Mouse (Mus musculus) thymus, postnatal 10 days (tissue): ENCODE measurements at regions not wholly inside any gene's neighbourhood (a gene's known extent, or its start where the extent isn't known, plus 50 kb on each side); places are given as distances from the start of the nearest gene placed in this dataset.

Source experiments
- DNase-seq, 2 experiments: peaks; one replicate each; pipeline ENCODE4 v3.0.0; 2021; ENCODE audit warnings: low spot score in 2 of 2

DNA sequence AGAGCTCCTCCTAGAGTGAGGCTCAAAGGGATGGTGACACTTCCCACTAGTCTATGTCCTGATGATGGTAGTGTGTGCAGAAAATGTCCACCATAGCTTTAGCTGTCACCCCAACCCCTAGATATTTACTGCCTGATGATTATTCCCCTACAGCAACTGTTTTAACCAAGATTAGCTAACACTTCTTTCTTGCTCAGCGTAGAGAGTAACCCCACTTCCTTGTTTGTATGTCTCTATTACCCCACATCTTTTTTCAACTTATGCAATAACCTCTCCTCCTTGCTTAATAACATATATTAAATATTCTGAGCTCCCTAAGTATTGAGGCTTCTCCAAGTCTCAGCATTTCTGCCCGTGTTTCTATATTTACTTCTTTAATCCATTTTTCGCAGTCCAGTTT lies 404.2 kb upstream of the Cntn3 start:
- no peak for DNase-seq

DNA sequence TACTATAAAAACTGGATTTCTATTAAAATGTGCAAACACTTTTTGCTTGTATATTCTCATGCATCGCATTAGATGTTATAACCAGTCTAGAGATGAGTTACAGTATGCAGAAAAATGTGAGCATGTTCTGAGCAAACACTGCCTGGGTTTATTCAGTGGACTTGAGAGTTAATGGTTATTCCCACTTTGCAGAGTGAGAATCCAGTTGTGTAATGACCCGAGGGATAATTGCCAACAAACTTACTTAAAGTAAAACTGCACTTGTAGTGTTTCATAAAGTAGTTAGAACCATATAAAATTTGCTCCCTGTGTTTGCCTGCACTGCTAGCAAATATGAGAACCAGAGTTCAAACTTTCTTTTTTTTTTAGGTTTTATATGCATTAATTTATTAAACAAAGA lies 450.4 kb upstream of the Cntn3 start:
- DNase-seq, result no peak

DNA sequence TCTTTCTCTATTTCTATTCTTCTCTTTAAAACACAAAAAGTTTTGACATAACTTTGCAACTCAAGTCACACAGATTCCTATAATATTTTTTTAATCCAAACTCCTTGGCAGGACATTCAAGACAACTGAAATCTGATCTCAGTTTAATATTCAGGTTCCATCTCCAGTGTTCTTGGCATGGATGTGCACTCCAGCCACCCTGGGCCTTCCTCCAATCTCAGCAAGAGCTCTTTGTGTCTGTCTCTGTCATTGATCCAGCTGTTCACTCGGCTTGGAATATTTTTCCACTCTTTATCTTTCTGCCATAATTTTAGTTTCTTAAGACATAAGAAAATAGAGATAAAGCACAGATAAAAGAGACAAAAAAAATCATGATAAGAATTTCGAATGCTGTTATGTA lies 451.1 kb upstream of the Cntn3 start:
- no peak for DNase-seq

DNA sequence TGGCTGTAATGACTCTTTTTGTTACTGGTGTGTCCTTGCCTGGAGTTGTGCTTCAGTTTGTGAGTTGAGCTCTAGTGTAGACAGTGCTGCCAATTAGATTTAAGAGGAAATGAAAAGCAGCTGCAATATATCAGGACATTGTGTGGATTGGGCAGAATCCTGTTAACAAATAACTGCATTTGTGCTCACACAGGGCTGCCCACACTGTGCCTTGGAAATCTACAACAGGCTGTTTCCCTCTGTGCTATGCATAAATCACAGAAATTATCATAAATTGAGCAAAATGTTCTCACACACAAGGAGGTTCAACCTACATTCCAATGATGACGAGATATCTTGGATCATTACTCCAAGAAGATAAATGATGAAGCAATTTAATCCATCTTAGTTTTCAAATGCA lies 455.2 kb upstream of the Cntn3 start:
- DNase-seq, result no peak

DNA sequence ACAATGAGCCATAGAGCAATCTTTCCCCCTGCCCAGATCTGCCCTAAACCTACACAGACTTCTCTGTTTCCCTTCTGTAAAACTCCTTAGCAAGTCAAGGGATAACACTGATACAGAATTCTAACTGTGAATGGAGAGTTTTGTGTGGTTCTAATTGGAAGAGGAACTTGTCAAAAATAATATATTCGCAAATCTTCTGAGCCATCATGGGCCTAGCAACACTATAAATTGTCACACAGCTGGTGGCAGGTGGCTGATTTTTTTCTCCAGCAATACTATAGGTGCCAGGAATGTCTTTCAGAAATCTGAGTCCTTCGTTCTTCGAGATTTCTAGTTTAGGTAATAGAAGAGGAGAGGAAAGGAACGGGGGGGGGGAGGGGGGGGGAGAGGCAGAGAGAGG lies 460.5 kb upstream of the Cntn3 start:
- no peak for DNase-seq

DNA sequence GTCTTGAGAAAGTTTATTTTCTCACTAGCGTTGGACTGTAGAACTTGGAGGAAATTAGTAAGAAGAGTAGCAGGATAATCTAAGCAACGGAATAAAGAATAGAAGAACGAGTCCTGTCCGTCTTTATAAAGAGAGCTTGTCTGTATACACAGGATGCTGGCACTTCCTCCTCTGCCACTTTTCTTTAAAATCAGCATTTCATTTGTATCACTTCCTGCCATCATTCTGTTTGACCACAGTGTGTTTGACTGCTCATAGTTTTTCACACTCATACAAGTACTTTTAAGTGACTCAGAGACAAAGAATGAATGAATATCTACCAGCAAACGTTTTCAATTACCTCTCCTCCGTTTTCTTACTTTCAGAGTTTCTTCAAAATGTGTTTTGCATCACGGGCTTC lies 461.0 kb upstream of the Cntn3 start:
- no peak for DNase-seq

DNA sequence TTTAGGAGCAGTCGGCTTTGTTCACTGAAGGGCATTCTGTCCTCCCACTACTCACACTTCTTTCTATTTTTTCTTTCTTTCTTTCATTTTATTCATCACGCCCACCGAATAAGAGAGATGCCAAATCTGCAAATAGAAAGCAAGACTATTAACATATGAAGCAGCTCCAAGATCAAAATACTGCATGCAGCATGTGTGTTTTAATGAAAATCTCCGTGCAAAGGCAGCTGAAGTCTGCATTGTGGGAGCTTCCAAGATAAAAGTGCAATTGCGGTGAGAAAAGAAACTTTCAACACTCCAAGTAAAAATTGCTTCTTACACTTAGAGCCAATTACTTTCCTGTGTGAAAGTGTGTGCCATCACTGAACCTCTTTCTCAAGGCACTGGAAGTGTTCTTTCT lies 449.8 kb upstream of the Chl1 start:
- DNase-seq, result no peak

DNA sequence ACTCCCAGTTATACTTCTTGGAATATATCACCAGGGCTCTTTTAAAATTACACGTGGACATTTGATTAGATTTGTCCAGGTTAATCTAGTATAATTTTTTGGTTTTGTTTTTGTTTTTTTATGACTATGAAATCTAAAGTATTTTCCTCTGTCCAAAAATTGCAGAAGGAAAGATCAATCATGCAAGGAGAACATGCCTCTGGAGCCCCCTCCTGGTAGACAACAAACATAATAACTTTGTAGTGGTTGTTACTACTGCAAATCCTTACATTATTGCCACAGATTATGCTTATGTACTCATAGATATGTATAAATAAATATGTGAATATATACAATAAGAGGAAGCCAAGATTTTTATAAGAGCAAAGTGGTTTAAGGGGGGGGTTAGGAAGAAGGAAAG lies 404.2 kb upstream of the Chl1 start:
- no peak for DNase-seq

DNA sequence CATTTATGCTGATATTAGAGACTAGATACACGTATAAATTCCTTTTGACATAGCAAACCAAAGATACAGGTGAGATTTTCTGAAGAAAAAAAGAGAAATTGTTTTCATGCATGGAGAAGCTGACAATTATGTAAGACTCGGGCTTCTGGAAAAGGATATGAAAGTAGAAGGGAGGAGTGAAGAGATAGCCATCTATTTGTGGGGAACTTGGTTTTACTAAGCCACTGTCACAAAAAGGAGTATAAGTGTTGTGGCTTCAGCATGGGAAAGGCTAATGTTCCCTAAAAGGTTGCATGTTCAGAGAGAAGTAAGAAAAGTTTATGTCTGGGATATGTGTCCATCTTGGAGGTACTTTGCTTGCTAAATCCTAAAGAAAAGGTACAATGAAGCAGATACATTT lies 390.8 kb upstream of the Chl1 start:
- DNase-seq, result no peak

DNA sequence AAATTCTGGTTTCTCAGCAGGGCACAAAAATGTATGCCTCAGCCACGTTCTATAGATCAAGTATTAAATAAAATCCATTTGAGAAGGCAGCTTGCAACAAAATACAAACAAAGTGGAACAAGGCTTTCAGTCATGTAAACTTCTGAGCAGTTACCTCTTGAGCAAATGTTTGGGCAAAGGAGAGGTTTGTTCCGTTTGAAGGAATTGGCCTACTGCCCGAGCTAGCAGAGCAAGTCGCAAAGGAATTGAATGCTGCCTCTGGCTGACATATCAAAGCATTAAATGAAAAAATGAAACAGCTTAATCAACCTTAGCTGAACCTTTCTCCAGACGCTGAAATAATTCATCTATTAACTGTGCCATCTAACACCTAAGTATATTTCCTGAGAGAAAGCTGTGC lies 369.5 kb upstream of the Chl1 start:
- DNase-seq, result no peak

DNA sequence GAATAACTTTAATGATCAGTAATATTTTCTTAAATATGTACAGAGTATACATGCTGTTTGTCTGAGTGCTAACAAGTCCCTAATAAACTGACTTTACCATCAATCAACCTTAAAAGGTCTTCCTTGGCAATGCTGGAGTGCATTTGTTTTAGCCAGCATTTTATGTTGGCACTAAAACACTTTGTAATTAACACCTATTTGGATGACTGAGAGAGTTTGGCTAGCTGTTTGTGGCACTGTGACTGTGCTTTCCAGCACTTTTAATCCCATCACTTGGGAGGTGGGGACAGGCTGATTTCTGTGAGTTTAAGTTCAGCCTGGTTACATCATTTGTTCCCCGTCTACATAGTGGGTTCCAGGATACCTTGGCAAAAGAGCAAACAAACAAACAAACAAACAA lies 332.5 kb upstream of the Chl1 start:
- DNase-seq, result no peak

DNA sequence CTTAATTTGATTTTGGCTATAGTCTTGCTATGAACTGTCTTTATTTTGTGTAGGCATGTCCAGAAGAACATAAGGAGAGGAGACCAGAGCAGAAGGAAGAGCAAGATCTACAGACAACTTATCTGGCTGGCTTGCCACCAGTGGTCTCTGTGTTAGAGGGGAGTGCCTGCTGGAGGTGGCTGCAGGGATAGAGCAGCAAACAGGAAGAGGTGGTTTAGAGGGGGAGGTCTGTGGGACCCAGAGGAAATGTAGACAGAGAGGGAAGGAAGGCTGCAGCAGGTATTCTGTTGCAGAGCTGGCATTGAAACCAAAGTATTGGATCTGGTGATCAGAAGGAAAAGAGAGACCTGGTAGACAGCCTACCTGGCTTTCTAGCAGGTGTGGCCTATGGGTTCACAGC lies 327.0 kb upstream of the Chl1 start:
- no peak for DNase-seq

DNA sequence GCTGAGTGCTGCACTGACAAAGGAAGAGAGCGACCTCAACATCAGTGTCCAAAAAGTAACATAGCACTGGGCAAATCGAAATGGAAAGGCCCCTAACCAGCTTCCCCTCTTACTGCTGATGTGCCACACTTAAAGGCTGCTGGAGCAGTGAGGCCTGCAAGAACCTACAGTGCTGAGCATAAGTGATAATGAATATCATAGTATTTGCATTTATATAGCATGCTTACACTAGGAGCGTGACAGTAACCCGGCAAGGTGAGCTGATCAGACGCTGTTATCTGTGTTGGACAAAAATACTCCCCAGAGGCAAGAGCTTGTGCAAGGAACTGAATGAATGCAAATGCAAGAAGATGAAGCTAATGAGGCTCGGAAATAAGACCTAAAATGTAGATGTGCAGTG lies 313.5 kb upstream of the Chl1 start:
- no peak for DNase-seq

DNA sequence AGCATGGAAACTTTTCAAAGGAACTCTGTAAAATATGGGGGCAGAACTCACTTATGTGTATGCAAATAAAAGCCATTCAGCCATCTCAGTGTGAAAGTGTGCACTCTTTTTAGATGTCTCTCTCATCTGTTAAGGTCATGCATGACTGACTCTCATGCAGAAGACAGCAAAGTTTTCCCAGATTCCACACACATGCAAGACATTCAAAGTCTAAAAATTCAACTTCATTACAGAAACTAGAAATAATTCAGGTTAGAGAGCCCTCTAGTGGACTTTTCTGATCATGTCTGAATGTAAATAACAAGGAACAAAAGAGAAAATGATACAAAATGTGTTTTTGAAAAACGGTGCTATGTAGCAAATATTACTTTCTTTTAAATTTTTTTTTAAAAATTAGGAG lies 308.8 kb upstream of the Chl1 start:
- no peak for DNase-seq

DNA sequence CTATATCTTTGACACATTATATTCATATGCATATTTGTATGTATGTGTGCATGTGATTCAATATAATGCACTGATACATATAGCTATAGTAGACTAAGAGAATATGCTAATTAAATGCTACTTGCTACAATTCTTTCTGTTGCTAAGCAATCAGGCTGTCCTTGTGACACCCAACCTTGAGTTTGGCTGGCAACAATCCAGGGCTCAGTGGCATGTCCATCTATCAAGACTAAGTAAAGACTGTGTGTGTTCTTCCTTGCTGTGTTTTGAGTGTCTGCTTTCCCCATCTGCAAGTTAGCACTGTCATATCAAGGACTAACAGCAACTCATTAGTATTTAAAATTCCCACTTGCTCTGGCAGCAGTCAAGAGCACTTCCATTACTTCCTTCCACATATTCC lies 301.2 kb upstream of the Chl1 start:
- DNase-seq, result no peak

DNA sequence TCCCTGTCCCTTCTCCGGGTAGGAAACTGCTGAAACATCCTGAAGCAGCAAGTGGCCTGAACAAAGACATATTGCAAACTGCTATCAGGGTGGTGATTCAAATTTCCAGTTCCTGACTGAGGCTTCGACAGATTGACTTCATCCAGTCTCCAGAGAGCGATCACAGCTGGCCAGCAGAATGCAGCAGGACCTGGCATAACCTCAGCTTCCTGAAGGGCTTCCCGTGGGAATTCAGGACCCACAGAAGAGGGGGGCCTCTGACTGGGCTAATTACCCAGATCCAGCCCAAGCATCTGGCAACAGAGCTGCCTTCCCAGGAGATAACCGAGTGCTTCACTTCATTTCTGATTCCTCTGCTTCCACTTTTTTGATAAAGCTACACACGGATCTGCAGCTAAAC lies 297.2 kb upstream of the Chl1 start:
- DNase-seq, result no peak

DNA sequence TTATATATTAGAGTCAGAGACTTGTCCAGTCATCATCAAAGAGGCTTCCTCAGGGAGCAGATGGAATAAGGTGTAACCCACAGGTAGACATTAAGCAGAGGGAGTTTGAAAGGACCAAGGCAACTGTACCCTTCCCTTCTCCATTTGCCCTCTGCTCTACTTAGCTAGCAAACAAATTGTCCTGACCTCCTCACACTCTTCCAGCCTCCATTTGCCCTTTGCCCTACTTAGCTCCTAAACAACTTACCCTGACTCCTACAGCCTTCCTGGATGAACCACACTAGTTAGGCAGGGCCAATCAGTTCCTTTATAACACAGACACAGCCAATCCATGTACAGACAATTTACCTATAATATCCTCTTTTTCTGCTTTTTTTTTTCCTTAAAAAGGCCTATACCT lies 273.5 kb upstream of the Chl1 start:
- DNase-seq, result no peak

DNA sequence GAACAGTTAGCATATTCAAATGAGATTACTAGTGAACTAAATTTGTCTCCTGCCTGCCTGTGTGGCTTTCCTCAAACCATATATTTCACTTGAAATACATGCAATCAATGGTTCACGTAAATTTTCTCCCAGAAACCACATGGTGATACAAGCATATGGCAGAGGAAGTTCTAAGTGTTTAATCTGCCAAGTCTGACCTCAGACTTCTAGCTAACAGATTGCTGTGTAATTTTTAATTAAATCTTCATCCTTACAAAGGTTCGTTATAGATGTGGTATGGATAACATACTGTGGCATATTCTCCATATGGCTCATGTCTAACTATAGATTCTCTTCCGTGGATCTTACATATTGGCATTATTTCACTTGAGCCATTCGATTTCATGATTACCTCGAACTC lies 241.4 kb upstream of the Chl1 start:
- no peak for DNase-seq

DNA sequence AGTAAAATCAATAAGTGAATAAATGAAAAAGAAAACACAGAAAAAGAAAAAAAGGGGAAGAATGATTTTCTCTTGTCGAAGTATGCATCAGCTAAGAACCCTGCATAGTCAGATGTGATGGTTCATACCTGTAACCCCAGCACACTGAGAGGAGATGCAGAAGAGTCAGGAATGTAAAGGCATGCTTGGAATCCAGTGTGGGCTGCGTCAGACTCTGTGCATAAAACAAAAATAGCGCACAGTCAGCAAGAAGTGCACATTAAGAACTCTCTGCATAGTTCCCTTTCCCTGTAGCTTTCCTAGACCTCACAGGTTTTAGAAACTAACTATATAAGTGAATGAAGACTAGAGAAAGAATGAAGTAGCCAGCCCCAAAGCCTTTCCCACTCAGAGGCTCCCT lies 238.2 kb upstream of the Chl1 start:
- no peak for DNase-seq

DNA sequence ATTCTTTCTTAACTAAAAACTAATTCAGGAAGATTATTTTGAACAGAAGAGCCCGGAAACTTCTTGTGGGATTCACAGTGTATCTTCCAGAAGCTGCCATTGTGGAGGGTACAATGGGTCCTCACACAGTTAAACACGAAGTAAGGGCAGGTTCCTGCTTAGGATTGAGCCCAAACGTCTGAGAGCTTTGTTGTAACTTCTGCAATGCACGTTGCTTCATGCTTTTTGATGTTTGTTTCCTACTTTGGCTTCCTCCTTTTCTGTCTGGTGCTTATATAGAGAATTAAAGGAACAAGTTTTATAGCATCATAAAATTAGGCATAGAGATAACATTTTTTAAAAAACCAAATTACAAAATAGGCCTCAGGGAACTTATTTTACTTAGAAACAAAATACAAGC lies 235.3 kb upstream of the Chl1 start:
- DNase-seq, result no peak

DNA sequence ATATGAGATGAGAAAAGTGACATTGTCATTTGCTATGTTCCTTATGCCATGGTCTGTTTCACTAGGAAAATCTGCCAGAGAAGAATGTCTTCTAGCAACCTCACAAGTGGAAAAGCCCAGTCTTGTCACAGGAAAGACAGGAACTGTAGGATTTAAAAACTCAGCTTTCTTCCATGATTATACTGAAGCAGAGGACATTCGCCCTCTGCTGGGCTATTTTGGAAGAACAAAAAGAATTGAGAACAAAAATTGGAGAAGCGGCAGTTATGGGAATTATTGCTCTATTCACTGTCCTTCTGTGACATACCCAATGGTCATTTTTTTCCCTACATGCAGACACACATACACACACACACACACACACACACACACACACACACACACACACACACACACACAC lies 234.9 kb upstream of the Chl1 start:
- DNase-seq, result no peak

DNA sequence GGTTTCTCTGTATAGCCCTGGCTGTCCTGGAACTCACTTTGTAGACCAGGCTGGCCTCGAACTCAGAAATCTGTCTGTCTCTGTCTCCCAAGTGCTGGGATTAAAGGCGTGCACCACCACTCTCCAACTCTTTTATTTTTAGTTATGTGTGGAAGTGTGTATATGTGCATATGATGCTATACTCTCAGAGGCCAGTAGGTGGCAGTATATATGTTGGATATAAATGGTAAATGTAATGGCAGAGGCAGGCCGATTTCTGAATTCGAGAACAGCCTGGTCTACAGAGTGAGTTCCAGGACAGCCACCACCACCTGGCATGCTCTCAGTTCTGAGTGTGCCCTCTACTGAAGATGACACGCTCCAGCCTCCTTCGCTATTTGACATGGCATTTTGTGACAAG lies 214.4 kb upstream of the Chl1 start:
- peak in 1 of 2 experiments; percentile 57 for DNase-seq

DNA sequence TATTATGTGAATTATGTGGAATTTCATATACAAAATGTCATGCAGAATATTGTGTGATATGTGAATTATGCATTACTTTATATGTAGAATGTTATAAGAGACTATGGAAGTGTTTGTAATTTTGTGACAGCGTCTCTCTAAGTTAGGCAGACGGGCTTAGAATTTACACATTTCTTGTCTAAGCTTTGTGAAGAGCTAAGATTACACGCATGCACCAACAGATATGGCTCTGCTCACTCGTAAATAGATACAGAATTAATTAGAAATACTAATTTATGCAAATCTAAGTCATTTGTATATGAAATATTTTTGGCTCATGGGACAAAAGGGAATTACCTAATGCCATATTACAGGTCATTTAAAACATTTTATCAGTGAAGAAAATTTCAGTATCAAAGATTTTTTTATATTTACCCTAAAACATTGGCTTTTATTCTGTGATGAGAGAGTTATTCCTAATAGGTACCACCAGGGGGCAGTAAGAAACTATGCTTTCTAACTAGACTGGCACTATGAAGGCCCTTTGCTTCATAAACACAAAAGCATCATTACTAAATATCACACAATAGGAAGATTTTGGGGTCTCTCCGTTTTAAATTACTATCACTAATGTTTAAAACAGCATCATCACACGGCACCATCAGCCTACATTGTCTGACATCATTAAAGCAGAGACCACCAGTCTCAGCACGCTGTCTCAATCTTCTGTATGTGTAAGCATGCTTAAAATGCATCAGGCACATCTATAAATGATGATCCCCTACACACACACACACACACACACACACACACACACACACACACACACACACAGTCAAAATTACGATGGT lies 203.8 kb upstream of the Chl1 start:
- peak in 1 of 2 experiments; percentile 10 for DNase-seq

DNA sequence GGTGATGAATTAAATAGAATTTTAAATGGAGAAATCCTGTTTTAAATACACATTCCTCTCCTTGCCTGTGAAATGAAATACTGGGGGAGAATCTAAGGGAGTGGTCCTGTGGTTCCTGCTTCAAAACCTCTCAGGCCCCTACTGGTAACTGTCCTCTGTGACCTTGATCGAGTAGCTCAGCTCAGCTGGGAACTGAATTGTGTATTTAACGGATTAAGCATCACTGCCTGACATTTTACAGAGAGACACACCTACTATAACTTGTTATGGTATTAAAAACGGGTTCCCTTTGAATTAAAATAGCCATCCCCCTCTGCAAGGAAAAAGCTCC lies 203.2 kb upstream of the Chl1 start:
- no peak for DNase-seq
